Mouse (Mus musculus) neural tube, embryonic 10.5 days (tissue): ENCODE results near the gene Cdc14a.
A peak's percentile ranks its signal among the peaks of the same experiment; 100 is the strongest.

Experiments used
- DNase-seq: peaks from one replicate; pipeline ENCODE4 v3.0.0-alpha.2; 2017; ENCODE audit warnings: low spot score; ENCODE audit errors: extremely low spot score

The Cdc14a gene

DNA sequence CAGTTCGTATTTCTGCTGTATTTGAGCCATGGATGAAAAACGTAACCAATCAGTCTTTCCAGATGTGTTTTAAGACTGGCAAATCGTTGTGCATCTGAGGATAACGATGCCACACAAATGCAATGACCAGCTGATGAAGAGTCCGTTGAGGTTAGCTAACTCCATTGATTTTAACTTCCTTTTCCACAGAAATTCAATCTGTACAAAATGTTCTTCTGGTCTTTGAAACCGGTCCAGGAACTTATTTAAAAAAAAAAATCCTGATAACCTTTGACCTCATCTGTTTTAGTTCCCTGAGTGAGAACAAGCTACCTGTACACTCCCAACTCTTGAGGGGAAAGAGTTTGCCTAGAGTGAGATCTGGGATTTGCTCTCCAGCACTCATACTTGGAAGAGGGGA lies 152.2 kb downstream of the Cdc14a start:
- DNase-seq = no peak

DNA sequence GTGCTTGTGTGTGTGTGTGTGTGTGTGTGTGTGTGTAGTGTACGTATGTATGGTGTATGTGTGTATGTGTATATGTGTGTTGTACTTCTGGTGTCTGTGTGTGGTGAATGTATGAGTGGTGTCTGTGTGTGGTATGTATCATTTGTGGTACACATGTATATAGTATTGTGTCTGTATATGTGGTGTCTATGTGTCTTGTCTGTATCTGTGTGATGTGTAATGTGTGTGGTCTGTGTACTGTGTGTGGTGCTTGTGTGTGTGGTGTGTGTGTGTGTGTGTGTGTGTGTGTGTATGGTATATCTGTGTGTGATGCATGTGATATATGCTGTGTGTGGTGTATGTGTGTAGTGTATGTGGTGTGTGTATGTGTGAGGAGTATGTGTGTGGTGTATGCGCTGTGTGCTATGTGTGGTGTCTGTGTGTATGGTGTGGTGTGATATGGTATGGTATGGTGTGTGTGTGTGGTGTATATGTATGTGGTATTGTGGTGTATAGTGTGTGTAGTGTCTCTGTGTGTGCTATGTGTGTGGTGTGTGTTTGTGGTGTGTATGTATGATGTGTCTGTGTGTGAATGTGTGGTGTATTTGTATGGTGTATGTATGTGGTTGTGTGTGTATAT lies 156.7 kb downstream of the Cdc14a start:
- DNase-seq = no peak

DNA sequence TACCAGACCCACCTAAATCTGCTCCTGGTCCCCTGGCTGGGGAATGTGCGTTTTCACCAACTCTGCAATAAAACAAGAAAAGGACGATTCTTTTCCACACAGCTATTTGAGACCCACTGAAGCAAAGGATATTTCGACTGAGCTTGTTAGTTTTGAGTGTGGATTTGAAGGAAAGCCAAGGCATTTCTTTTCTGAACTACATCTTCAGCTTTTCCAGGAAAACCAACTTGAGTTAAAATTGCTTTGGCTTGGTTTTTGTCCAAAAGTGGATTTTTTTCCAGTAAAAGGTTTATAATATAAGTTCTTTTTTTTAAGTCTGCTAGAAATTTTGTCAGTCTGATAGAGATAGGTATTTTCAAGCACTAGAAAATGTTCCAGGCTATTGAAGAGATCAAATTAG lies 157.5 kb downstream of the Cdc14a start:
- no peak for DNase-seq

DNA sequence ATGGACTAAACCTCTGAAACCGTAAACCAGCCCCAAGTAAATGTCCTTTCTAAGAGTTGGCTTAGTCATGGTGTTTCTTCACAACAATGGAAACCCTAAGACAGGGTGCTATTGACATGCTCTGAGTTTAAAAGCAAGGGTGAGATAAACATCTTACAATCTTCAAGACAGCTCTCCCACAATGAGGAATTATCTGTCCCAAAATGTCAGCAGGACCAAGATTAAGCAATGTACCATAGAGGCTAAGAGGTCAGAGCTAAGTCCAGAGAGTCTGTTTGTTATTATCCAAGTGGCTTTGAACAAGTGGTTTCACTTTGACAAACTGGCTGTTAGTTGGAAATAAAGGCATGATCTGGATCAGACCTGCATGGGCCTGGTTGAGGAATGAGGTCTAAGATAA lies 159.9 kb downstream of the Cdc14a start:
- no peak for DNase-seq

DNA sequence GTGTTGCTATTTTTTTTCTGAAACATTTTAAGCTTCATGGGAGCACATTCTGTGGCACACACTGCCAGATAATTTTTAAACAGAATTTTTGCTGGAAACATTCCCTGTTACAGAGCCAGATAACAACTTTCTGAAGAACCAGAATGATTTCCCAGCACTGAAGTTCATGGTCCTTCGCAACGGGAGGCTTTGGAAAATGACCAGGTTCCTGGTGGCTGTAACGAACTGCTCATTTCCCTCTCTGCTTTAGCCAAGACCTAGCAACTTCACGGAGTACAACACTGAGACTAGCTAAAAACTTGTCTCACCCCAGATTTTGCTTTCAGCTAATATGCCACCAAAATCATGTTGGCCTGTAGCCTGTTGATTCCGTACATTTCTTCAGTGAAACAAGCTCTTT lies 160.8 kb downstream of the Cdc14a start:
- DNase-seq = no peak

DNA sequence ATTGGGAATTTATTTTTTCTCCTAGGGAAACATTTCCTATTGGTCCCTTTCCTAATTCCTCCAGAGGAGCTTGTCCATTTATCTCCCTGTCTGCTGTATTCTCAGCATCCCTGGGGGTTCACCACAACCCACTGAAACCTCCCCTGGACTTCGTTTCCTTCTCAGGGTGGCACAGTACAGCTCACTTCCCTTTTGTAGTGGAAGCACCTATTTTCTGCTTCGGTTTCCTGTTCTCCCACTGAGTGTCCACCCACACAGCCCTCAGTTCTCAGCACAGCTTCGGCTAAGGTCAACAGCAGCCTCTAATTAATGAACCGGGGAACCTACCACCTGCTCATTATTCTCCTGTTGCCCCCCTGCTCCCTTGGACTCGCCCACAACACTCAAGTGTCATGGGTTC lies 167.7 kb downstream of the Cdc14a start:
- no peak for DNase-seq

DNA sequence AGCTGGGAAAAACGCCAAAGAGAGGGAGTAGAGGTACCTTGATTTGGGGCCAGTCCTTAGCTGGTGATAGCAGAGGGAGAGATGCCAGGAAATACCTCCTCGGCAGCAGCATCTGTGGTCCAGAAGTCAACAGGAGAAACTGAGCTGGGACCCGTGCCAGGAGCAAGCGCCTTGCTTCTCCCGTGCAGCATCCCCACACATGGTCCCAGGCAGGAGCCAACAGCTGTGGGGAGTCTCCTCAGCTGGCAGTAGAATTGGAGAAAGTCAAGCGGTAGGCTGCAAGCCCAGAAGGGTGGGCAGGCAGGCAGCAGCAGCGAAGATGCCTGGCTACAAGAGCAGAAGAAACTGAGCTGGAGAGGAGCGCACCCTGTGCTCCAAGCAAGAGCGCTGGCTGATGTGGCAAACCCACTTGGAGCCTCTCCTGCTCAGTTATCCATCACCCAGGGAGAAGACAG lies 170.7 kb downstream of the Cdc14a start, which contains the start of gene Gpr88:
Gpr88 (minus strand) TSS at position 427 of the 455 bp plus-strand sequence.
- DNase-seq = peak; percentile 57

DNA sequence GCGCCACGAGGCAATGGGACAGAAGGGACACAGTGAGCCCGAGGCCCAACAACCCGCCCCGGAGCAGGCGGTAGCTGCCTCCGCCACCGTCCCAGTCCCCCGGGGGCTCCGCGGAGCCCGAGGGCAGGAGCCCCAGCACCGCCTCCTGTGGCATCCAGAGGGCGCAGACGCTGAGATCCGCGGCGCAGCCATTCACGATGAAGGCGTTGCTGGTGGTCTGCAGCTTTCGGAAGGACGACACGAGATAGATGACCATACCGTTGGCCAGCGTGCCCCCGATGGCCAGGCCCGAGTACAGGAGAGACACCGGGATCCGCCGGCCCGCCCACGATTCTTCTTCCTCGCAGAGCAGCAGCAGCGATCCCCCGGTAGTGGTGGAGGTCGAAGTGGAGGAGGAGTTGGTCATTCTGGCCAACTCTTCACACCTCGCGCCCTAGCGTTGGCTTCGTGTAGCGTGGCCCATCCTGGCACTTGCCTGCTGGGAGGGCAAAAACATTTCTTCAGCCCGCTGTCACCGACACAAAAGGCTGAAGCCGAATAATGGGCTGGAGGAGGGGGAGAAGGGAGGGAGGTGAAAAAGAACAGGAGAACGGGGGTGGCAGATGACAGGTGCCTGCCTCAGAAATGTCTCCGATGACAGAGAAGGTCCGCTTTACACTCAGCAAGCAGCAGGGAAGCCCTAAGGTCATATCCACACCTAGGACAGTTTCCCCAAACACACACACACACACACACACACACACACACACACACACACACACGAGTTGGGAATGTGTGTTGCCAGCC lies 171.4 kb downstream of the Cdc14a start:
- peak; percentile 63 for DNase-seq

DNA sequence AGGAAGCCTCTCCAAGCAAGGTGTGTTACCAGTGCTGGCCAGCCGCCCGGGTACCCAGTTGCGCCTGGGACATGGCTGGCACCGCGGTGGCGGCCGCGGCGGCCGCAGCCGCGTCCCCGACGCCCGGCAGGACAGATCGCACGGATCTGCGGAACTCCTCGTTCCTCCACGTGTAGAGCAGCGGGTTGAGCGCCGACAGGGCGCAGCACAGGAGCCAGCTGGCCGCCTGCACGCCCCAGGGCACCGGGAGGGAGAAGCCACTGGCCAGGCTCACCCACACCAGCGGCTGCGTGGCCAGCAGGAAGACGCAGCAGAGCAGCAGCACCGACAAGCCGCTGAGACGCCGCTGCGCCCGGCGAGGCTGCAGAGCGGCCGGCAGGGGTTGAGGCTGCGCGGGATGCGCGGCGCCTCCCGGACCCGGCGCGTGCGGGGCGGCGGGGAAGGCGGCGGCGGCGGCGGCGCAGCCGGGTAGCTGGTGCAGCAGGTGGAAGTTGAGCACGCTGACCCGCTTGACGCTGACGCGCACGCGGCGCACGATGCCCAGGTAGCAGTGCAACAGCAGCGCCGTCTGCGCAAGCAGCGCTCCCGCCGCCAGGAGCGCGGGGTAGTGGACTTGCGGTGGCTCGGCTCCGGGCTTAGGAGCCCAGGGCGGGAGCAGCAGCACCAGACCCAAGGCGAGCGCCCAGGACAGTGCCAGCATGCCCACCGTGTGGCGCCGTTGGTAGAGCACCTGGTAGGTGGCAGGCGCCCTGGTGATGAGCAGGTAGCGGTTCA lies 172.2 kb downstream of the Cdc14a start:
- DNase-seq = peak; percentile 73

DNA sequence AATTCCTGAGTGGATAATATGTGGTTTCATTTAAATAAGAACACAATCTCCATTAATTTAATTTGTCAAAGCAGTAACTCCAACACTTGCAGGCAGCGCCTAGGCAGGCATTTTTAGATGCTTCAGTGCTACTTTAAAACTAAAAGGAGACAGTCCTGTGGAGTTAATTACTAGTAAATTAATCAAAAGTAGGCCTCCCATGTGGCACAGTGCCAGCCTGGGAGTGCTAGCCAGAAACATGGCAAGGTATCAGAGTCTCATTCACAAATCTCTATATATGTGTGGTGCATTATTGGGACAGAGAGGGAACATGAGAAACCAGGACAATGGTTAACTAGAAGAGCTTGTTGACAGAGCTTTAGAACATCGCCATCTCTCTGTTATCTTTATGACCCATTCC lies 174.8 kb downstream of the Cdc14a start:
- no peak for DNase-seq

DNA sequence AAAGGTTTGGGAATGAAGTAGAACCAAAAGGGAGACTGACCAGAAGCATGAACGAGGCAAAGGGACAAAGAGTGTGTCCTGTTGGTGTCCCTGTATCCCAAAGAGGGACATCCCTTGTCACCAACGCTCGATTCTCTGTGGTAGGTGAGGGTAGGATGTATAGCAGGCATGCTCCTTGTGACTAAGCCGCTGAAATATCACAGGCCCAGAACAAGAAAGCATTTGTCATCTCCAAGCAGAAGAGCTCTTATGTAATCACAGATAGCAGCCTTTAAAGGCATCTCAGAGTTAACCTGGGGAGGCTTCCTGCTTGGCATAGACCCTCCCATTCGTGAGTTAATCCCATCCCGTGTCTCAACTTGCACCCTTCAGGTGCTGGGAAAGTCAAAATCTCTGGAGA lies 179.4 kb downstream of the Cdc14a start:
- DNase-seq = no peak

DNA sequence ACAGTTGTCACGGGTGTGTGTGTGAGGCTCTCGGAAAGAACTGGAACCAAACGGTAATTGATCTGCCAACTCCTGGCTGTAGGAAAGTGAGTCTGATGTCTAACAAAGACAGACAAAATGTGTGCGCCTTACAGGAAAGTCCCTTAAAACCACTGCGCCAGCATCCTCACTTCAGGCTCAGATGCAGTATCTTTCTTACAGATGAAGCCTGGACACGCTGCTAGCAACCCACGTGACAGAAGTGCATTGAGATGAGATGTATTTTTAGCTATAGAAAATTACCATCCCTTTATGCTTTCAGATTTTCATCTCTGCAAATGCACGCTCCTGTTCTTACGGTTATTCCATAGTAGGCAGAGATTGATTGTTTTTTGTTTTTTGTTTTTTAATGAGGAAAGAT lies 181.1 kb downstream of the Cdc14a start:
- no peak for DNase-seq

DNA sequence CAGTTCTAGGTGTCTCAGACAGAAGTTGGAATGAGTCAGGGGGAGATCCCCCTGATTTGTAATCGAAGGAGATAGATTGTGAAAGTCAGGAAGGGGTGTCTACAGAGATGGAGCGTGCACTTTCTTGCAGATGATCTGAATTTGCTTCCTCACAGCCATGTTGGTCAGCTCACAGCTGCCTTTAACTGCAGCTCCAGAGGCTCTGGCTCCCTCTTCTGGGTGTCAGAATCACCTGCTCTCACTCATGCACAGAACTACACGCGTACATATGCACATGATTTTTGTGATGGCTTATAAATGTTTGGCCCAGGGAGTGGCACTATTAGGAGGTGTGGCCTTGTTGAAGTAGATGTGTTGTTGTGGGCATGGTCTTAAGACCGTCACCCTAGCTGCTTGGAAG lies 186.3 kb downstream of the Cdc14a start:
- DNase-seq = no peak

DNA sequence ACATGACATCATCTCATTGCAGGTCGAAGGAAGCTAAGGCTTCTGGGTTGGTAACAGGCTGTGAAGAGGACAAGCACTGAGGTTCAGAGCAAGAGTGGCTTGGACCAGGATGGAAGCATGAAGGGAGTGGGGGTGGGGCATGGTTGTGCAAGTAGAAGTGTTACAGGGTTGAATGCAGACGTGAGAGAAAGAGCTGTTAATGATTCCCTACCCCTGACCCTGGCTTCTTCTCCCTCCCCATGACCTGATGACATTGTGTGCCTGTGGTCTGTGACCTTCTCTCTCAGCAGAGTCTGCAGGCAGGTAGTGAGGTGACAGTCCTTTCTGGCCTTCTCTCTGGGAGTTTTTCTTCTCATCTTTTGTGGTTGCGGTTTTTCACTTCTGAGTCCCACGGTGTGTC lies 187.0 kb downstream of the Cdc14a start:
- DNase-seq = no peak

DNA sequence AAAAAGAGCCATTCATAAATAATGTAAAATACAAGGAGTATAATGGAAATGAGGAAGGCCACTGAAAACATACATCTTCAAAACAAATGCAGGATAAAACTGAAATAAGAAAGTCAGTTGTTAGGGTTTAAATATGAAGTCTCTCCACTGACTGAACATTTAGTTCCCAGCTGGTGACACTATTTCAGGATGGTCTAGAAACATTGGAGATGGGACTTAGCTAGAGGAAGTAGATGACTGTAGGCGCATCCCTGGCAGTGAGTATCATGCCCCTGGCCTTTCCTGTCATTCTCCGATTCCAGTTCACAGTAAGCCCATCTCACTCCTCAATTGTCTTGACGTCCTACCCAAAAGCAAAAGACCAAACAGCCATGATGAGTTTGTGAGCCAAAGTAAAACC lies 190.3 kb downstream of the Cdc14a start:
- DNase-seq = no peak

DNA sequence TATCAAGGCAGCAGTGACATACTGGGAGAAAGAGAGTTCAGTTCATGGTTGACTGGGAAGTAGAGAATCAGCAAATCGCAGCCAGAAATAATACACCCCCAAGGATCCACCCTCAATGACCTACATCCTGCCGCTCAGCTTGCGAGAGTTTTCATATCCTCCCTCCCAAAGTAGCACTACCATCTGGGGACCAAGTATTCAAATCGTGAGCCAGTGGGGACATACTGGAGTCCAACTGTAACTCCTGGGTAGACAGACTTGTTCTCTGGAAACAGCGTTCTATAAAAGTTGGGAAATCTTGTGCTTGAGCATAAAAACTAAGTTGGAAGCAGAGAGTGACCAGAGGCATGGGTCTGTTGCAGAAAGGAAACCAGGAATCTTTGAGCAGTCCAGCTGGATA lies 191.1 kb downstream of the Cdc14a start:
- DNase-seq = no peak

DNA sequence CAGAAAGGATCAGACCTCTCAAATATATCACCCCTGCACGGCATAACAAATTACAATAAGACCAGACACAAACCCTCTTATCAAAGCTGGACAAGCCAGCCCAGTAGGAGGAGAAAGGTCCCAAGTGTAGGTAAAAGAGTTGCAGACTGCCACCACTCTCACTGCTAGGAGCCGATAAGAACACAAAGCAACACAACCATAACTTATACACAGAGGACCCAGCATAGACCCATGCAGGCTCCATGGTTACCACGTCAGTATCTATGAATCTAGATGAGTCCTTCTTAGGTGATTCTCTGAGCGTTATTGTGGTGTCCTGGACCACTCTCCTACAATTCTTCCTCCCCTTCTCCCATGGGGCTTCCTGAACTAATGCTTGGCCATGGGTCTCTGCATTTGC lies 194.5 kb downstream of the Cdc14a start:
- no peak for DNase-seq

DNA sequence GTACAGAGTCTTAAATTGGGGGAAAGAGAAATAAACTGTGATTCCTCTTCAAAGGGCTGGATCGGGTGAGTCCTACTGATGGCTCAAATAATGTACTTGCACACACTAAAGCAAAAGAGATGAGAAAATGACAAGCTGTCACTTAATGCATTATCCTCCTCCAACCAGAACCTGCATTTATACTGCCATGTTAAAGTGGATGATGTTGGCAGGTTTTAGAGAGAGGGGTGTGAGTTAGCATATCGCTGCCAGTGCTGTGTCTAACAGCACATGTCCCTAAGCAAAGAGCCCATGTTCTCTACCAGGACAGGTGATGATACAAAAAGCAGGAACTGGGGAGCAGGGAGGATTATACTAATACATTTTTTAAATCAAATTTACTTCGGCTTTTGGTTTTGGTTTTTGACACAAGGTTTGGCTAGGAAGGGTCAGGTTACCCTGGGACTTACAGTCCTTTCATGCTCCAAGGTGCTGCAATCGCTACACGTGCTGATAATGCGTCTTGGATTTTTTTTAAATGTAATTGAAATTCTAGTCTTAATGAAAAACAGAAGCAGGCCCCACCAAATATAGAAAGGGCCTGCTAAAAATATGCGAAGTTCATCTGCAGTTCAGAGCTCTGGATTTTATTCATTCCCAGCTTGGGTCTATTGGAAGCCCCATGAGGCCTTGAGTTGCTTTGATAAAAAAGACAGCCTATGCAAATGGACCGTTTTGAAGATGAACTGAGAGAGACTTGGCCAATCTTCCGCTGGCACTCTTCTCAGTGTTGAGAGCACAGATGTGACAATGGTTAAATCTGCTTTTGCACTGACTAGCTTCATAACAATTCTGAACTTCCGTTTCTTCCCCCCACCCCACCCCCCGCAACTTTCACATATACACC lies 195.2 kb downstream of the Cdc14a start:
- DNase-seq = no peak

DNA sequence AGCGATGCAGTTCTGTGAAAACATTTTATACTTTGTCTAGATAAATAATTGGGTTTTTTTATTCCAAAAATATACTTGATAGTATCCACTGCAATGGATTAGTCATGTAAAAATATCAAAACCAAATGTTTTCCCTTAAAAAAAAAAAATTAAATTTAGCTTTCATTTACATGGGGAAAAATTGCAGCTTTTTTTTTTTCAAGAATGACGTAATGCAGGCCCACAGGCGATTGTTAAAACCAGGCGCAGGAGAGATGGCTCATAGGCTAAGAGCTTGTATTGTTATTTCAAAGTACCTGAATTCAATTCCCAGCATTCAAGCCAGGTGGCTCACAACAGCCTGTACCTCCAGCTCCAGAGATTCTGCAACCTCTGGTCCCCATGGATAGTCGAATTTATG lies 196.4 kb downstream of the Cdc14a start:
- no peak for DNase-seq

DNA sequence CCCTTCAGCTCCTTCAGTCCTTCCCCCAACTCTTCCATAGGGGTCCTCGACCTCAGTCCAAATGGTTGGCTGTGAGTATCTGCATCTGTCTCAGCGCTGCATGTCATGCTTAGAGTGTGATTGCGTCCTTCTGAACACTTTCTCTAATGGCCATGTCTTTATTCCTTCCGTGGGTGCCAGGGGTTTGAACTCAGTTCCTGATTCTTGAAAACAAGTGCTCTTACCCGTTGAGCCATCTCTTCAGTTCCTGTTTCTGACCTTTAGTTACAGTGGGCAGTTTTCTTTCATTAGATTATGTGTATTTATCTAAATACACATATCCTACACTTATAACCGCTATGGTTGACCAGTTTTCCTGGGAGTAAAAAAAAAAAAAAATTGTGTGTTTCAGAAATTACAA lies 196.9 kb downstream of the Cdc14a start:
- DNase-seq = no peak
